Mouse (Mus musculus): ENCODE measurements around the gene 1700016H13Rik.

The 1700016H13Rik gene

GRCm38 (mm10) chr5:103655346-103656118, at the start of gene 1700016H13Rik:
Gene 1700016H13Rik (minus strand): TSS chr5:103656010.
- DNase-seq, result peak; percentile 90

- no peak for DNase-seq
Measured at GRCm38 (mm10) chr5:103705331-103705730, 49.5 kb upstream of the 1700016H13Rik start.

GRCm38 (mm10) chr5:103702527-103702926, 46.7 kb upstream of the 1700016H13Rik start:
- no peak for DNase-seq

- DNase-seq, result no peak
Measured at GRCm38 (mm10) chr5:103701466-103701865, 45.7 kb upstream of the 1700016H13Rik start.

GRCm38 (mm10) chr5:103700661-103701060, 44.9 kb upstream of the 1700016H13Rik start:
- no peak for DNase-seq

GRCm38 (mm10) chr5:103699537-103699936, 43.7 kb upstream of the 1700016H13Rik start:
- peak; percentile 22 for DNase-seq

- no peak for DNase-seq
Measured at GRCm38 (mm10) chr5:103698577-103698976, 42.8 kb upstream of the 1700016H13Rik start.

- no peak for DNase-seq
Measured at GRCm38 (mm10) chr5:103697875-103698491, 42.2 kb upstream of the 1700016H13Rik start.

- DNase-seq, result no peak
Measured at GRCm38 (mm10) chr5:103694094-103694493, 38.3 kb upstream of the 1700016H13Rik start.

GRCm38 (mm10) chr5:103693041-103693641, 37.3 kb upstream of the 1700016H13Rik start:
- peak; percentile 44 for DNase-seq

- DNase-seq, result peak; percentile 69
Measured at GRCm38 (mm10) chr5:103692531-103693040, 36.8 kb upstream of the 1700016H13Rik start.

- DNase-seq, result peak; percentile 92
Measured at GRCm38 (mm10) chr5:103691624-103692530, 36.1 kb upstream of the 1700016H13Rik start, which contains the start of gene Aff1. Gene Aff1 (plus strand): TSS chr5:103692374.

GRCm38 (mm10) chr5:103691171-103691570, 35.4 kb upstream of the 1700016H13Rik start:
- DNase-seq, result peak; percentile 28

GRCm38 (mm10) chr5:103690190-103690589, 34.4 kb upstream of the 1700016H13Rik start:
- no peak for DNase-seq

- no peak for DNase-seq
Measured at GRCm38 (mm10) chr5:103689645-103690044, 33.8 kb upstream of the 1700016H13Rik start.

- DNase-seq, result no peak
Measured at GRCm38 (mm10) chr5:103681824-103682223, 26.0 kb upstream of the 1700016H13Rik start.

- DNase-seq, result peak; percentile 88
Measured at GRCm38 (mm10) chr5:103680381-103680780, 24.6 kb upstream of the 1700016H13Rik start.

- DNase-seq, result no peak
Measured at GRCm38 (mm10) chr5:103678974-103679373, 23.2 kb upstream of the 1700016H13Rik start.

- no peak for DNase-seq
Measured at GRCm38 (mm10) chr5:103677894-103678293, 22.1 kb upstream of the 1700016H13Rik start.

- no peak for DNase-seq
Measured at GRCm38 (mm10) chr5:103676289-103676881, 20.6 kb upstream of the 1700016H13Rik start.

- DNase-seq, result no peak
Measured at GRCm38 (mm10) chr5:103674482-103674881, 18.7 kb upstream of the 1700016H13Rik start.

GRCm38 (mm10) chr5:103673611-103674010, 17.8 kb upstream of the 1700016H13Rik start:
- no peak for DNase-seq
